Mouse (Mus musculus) pancreas, adult 10 weeks (tissue): ENCODE measurements around the gene BC147527. TPM values are rescaled to one million over a fixed set of nuclear protein-coding genes. Genes with fewer than 3 reads are reported as not detected.

ENCODE experiments used
- polyA plus RNA-seq: library from polyadenylated mRNA; stranded (reverse); fragments of 350-450 nt; fragmentation: Illumina TruSeq; extraction: RNeasy Lipid Tissue Mini Kit (QIAGEN cat#74804); gene quantifications from one replicate; pipeline ENCODE4 v1.2.3, GENCODE M21; 2015; ENCODE audit warnings: low read depth, low replicate concordance; ENCODE audit not compliant: insufficient read depth

BC147527 gene
- polyA plus RNA-seq: not detected

GRCm38 (mm10) chr13:120299991-120300442 lies at the start of gene BC147527:
Gene BC147527, plus strand, starts transcription at chr13:120300392.

GRCm38 (mm10) chr13:120262870-120263269 lies 37.3 kb upstream of the BC147527 start, which contains the start of gene AF067061:
Gene AF067061, plus strand, starts transcription at chr13:120263114.

GRCm38 (mm10) chr13:120316578-120316977 lies 16.4 kb downstream of the BC147527 start, which contains the start of gene Tcstv3:
Gene Tcstv3, plus strand, starts transcription at chr13:120316878.

Other genes with a start within 250 kb of the BC147527 start
- gene Gm21188, start 248.2 kb upstream of the BC147527 start, polyA plus RNA-seq: 0.96 TPM
- not detected for gene Gm20767, start 160.1 kb upstream of the BC147527 start, polyA plus RNA-seq
- not detected for gene Gm21818, start 128.0 kb upstream of the BC147527 start, polyA plus RNA-seq
- not detected for gene Gm21762, start 84.4 kb upstream of the BC147527 start, polyA plus RNA-seq
- not detected for gene Gm21731, start 61.3 kb upstream of the BC147527 start, polyA plus RNA-seq
- gene AF067061, start 37.3 kb upstream of the BC147527 start, polyA plus RNA-seq: not detected
- not detected for gene Tcstv3, start 16.5 kb downstream of the BC147527 start, polyA plus RNA-seq